Comparison of ENCODE assay signal across 11 mouse cellular contexts in genomic region chr9:75193858-75194257, GRCm38 (mm10). TPM values are rescaled to one million over a fixed set of nuclear protein-coding genes. Genes with fewer than 3 reads are reported as not detected.
DNase-seq lines count a peak whose midpoint lies in the region; ATAC-seq lines count a peak whose summit lies in the region.
"Had no signal": no experiment of that assay in that cellular context is flagged by ENCODE, and none has a peak within 500 bp of the region (broad histone marks: within the 10 kb centered on the region; RNA-seq: fewer than 3 reads in every experiment).

No protein-coding gene starts in this region.

- no peak overlapping the region for H3K4me3 ChIP-seq in heart, embryonic 10.5 days
- H3K4me3 ChIP-seq in midbrain, embryonic 13.5 days (replicated peaks), result no peak overlapping the region
- no peak overlapping the region for H3K4me3 ChIP-seq in midbrain, embryonic 11.5 days (ENCODE audit: low read depth, low read length)
- H3K4me3 ChIP-seq in kidney, embryonic 14.5 days (ENCODE audit: low read length), result no peak overlapping the region
- H3K4me3 ChIP-seq: forebrain, embryonic 10.5 days; kidney, embryonic 15.5 days had no signal

- H3K36me3 ChIP-seq in heart, embryonic 10.5 days, result peaks cover 12% of the 10 kb centered on the region
- H3K36me3 ChIP-seq in midbrain, embryonic 13.5 days, result peaks cover 57% of the 10 kb centered on the region
- H3K36me3 ChIP-seq in midbrain, embryonic 11.5 days (ENCODE audit: control insufficient read depth, insufficient read depth, low read length), result no peaks in the 10 kb centered on the region; the same call in 1 of the 2 replicates
- peaks cover 20% of the 10 kb centered on the region; the same call in 1 of the 2 replicates for H3K36me3 ChIP-seq in kidney, embryonic 14.5 days (ENCODE audit: control insufficient read depth, insufficient read depth, low read length)

- WGBS in heart, embryonic 10.5 days, result 64% methylated on average over 4 of the region's 4 CpGs
- WGBS in midbrain, embryonic 13.5 days, result 42% methylated on average over 4 of the region's 4 CpGs
- WGBS in midbrain, embryonic 11.5 days, result 61% methylated on average over 4 of the region's 4 CpGs
- 65% methylated on average over 4 of the region's 4 CpGs for WGBS in kidney, embryonic 14.5 days

- no peak overlapping the region for H3K9ac ChIP-seq in midbrain, embryonic 13.5 days (replicated peaks)
- H3K9ac ChIP-seq in midbrain, embryonic 11.5 days (ENCODE audit: low read length), result no peak overlapping the region
- no peak overlapping the region for H3K9ac ChIP-seq in kidney, embryonic 14.5 days (ENCODE audit: low read depth, low read length)
- H3K9ac ChIP-seq: kidney, embryonic 15.5 days; liver, embryonic 14.5 days had no signal

- no peak overlapping the region for H3K27ac ChIP-seq in heart, embryonic 10.5 days
- H3K27ac ChIP-seq in midbrain, embryonic 13.5 days, result peak overlapping the region; percentile 14; the same call in 1 of the 2 replicates
- no peak overlapping the region; the same call in 1 of the 2 replicates for H3K27ac ChIP-seq in midbrain, embryonic 11.5 days (ENCODE audit: low read depth, low read length)
- H3K27ac ChIP-seq in kidney, embryonic 14.5 days (ENCODE audit: low read depth, low read length), result no peak overlapping the region
- H3K27ac ChIP-seq: forebrain, embryonic 10.5 days; kidney, embryonic 15.5 days; liver, embryonic 14.5 days had no signal

- peak; percentile 5 to 13 for DNase-seq in heart, adult 18-20 months
- no peak for DNase-seq in heart, embryonic 10.5 days (ENCODE audit: low spot score)
- DNase-seq in midbrain, embryonic 11.5 days (ENCODE audit: low spot score, missing footprints), result no peak
- DNase-seq in gastrocnemius, postnatal 10 days, result peak; percentile 24
- DNase-seq in kidney, postnatal 10 days, result no peak
- DNase-seq: lung, postnatal 36 days had no signal

- H3K9me3 ChIP-seq in heart, embryonic 10.5 days, result no peaks in the 10 kb centered on the region
- no peaks in the 10 kb centered on the region for H3K9me3 ChIP-seq in midbrain, embryonic 13.5 days
- H3K9me3 ChIP-seq in midbrain, embryonic 11.5 days (ENCODE audit: control insufficient read depth, low read length), result no peaks in the 10 kb centered on the region
- H3K9me3 ChIP-seq in kidney, embryonic 14.5 days (ENCODE audit: control insufficient read depth, low read length), result no peaks in the 10 kb centered on the region
- H3K9me3 ChIP-seq: forebrain, embryonic 10.5 days; kidney, embryonic 15.5 days had no signal

- H3K4me2 ChIP-seq in midbrain, embryonic 13.5 days (replicated peaks), result no peak overlapping the region
- H3K4me2 ChIP-seq in midbrain, embryonic 11.5 days, result no peak overlapping the region
- no peak overlapping the region for H3K4me2 ChIP-seq in kidney, embryonic 14.5 days (replicated peaks; ENCODE audit: low read depth, low read length)
- H3K4me2 ChIP-seq: kidney, embryonic 15.5 days had no signal

- peaks cover 14% of the 10 kb centered on the region; the same call in 1 of the 2 replicates for H3K4me1 ChIP-seq in heart, embryonic 10.5 days
- peaks cover 5% of the 10 kb centered on the region; the same call in 1 of the 2 replicates for H3K4me1 ChIP-seq in midbrain, embryonic 13.5 days (replicated peaks)
- H3K4me1 ChIP-seq in midbrain, embryonic 11.5 days (ENCODE audit: control insufficient read depth, insufficient read depth, low read length), result no peaks in the 10 kb centered on the region
- H3K4me1 ChIP-seq in kidney, embryonic 14.5 days (ENCODE audit: control insufficient read depth, insufficient read depth, low read length), result no peaks in the 10 kb centered on the region
- H3K4me1 ChIP-seq: forebrain, embryonic 10.5 days; kidney, embryonic 15.5 days had no signal

- ATAC-seq in midbrain, embryonic 13.5 days, result no peak
- no peak for ATAC-seq in midbrain, embryonic 11.5 days (ENCODE audit: low FRiP score)
- no peak for ATAC-seq in kidney, embryonic 14.5 days (ENCODE audit: low FRiP score, low TSS enrichment)

- H3K27me3 ChIP-seq in heart, embryonic 10.5 days (ENCODE audit: insufficient read depth, poor library complexity, severe bottlenecking), result no peaks in the 10 kb centered on the region
- H3K27me3 ChIP-seq in midbrain, embryonic 13.5 days, result no peaks in the 10 kb centered on the region
- no peaks in the 10 kb centered on the region for H3K27me3 ChIP-seq in midbrain, embryonic 11.5 days (ENCODE audit: control insufficient read depth, insufficient read depth, low read length)
- H3K27me3 ChIP-seq in kidney, embryonic 14.5 days (ENCODE audit: control insufficient read depth, insufficient read depth, low read length), result no peaks in the 10 kb centered on the region
- H3K27me3 ChIP-seq: kidney, embryonic 15.5 days had no signal

RNA-seq across cellular contexts. Expression of gene Myo5c, which starts 38.0 kb away (rescaled TPM):
- total RNA-seq in heart, adult 18-20 months (2021), result 1 to 10 TPM; 3.3 to 4.1 TPM
- 0.51 and 1.4 TPM in 2 replicates for polyA plus RNA-seq in heart, embryonic 10.5 days (2016; fragmentation: Nextera tagmentation; extraction: Ambion mirVana)
- polyA plus RNA-seq in midbrain, embryonic 13.5 days (2015; fragmentation: Nextera tagmentation; extraction: Ambion mirVana), result 0.50 and 0.59 TPM in 2 replicates
- polyA plus RNA-seq in midbrain, embryonic 11.5 days (2014; fragmentation: Nextera tagmentation; extraction: Ambion mirVana), result 0.40 and 0.56 TPM in 2 replicates
- 10 to 100 TPM in 1 of 2 experiments, 1 to 10 TPM in 1; 9.2 to 11.9 TPM for total RNA-seq in gastrocnemius, postnatal 10 days (2021)
- 3.9 and 4.4 TPM in 2 replicates for polyA plus RNA-seq in kidney, embryonic 14.5 days (2014; fragmentation: Nextera tagmentation; extraction: Ambion mirVana)

Comparison
In these comparisons a context has a peak if more than half of its experiments do, and no peak if none do; other contexts are left out.
1. DNase-seq: peak in heart, adult 18-20 months (2 of 2) and gastrocnemius, postnatal 10 days (single experiment); none in heart, embryonic 10.5 days (single experiment), midbrain, embryonic 11.5 days (single experiment) and kidney, postnatal 10 days (single experiment).